Mouse (Mus musculus): ENCODE results near the gene Iqschfp.

The Iqschfp gene

GRCm38 (mm10) chr3:68466643-68467042 is 574.6 kb downstream of the Iqschfp start:
- no peak for DNase-seq

GRCm38 (mm10) chr3:68467941-68468687 is 576.1 kb downstream of the Iqschfp start:
- DNase-seq: no peak

GRCm38 (mm10) chr3:68469643-68470042 is 577.6 kb downstream of the Iqschfp start:
- DNase-seq: no peak

- no peak for DNase-seq
These were observed 578.0 kb downstream of the Iqschfp start for GRCm38 (mm10) chr3:68470061-68470460.

GRCm38 (mm10) chr3:68470622-68471021 is 578.6 kb downstream of the Iqschfp start:
- DNase-seq: no peak

GRCm38 (mm10) chr3:68476336-68476735 is 584.3 kb downstream of the Iqschfp start:
- DNase-seq: no peak

- DNase-seq: no peak
These were observed 585.4 kb downstream of the Iqschfp start for GRCm38 (mm10) chr3:68477478-68477877.

GRCm38 (mm10) chr3:68479266-68479665 is 587.2 kb downstream of the Iqschfp start:
- DNase-seq: no peak

GRCm38 (mm10) chr3:68483517-68483916 is 591.5 kb downstream of the Iqschfp start:
- DNase-seq: no peak

GRCm38 (mm10) chr3:68484021-68484420 is 592.0 kb downstream of the Iqschfp start:
- DNase-seq: no peak

- DNase-seq: no peak
These were observed 592.5 kb downstream of the Iqschfp start for GRCm38 (mm10) chr3:68484561-68484960.

GRCm38 (mm10) chr3:68487621-68488020 is 595.6 kb downstream of the Iqschfp start:
- DNase-seq: no peak

GRCm38 (mm10) chr3:68488316-68488715 is 596.3 kb downstream of the Iqschfp start:
- no peak for DNase-seq

GRCm38 (mm10) chr3:68491516-68491915 is 599.5 kb downstream of the Iqschfp start:
- DNase-seq: no peak

- no peak for DNase-seq
These were observed 600.0 kb downstream of the Iqschfp start for GRCm38 (mm10) chr3:68492066-68492465.

GRCm38 (mm10) chr3:68492513-68492912 is 600.5 kb downstream of the Iqschfp start:
- no peak for DNase-seq

- no peak for DNase-seq
These were observed 601.1 kb downstream of the Iqschfp start for GRCm38 (mm10) chr3:68493170-68493585.

- peak; percentile 36 for DNase-seq
These were observed 601.7 kb downstream of the Iqschfp start for GRCm38 (mm10) chr3:68493586-68494295.

- DNase-seq: peak; percentile 23
These were observed 602.5 kb downstream of the Iqschfp start for GRCm38 (mm10) chr3:68494296-68495095.

- peak; percentile 24 for DNase-seq
These were observed 603.2 kb downstream of the Iqschfp start for GRCm38 (mm10) chr3:68495096-68495735.

- DNase-seq: no peak
These were observed 603.8 kb downstream of the Iqschfp start for GRCm38 (mm10) chr3:68495736-68496242.

- DNase-seq: no peak
These were observed 604.5 kb downstream of the Iqschfp start for GRCm38 (mm10) chr3:68496513-68496912.
